Mouse (Mus musculus) kidney, postnatal 14 days (tissue): ENCODE measurements around the gene E030030I06Rik.
"Not testable (repeated sequence)": the region's sequence is repeated elsewhere in the genome, so short reads cannot be mapped to it uniquely, and the experiment has no call there.

ENCODE experiments used
- DNase-seq: peaks from one replicate; pipeline ENCODE4 v3.0.0; 2022; ENCODE audit warnings: mixed read lengths

The E030030I06Rik gene

GRCm38 (mm10) chr10:22151863-22152640, 3.0 kb upstream of the E030030I06Rik start:
- DNase-seq, result not testable (repeated sequence)

GRCm38 (mm10) chr10:22151056-22151862, 2.2 kb upstream of the E030030I06Rik start:
- not testable (repeated sequence) for DNase-seq

GRCm38 (mm10) chr10:22150593-22150992, 1.5 kb upstream of the E030030I06Rik start:
- no peak for DNase-seq

- no peak for DNase-seq
Measured at GRCm38 (mm10) chr10:22149691-22150465, 808 bp upstream of the E030030I06Rik start.

- peak; percentile 87 for DNase-seq
Measured at GRCm38 (mm10) chr10:22148441-22149072, 513 bp downstream of the E030030I06Rik start.

- DNase-seq, result no peak
Measured at GRCm38 (mm10) chr10:22142926-22143325, 6.1 kb downstream of the E030030I06Rik start.

GRCm38 (mm10) chr10:22142194-22142593, 6.9 kb downstream of the E030030I06Rik start:
- DNase-seq, result peak; percentile 45

- peak; percentile 88 for DNase-seq
Measured at GRCm38 (mm10) chr10:22140665-22141280, 8.3 kb downstream of the E030030I06Rik start.

GRCm38 (mm10) chr10:22074531-22074930, 74.5 kb downstream of the E030030I06Rik start:
- DNase-seq, result no peak

GRCm38 (mm10) chr10:22072739-22073138, 76.3 kb downstream of the E030030I06Rik start:
- peak; percentile 10 for DNase-seq

- DNase-seq, result peak; percentile 8
Measured at GRCm38 (mm10) chr10:22070576-22070975, 78.5 kb downstream of the E030030I06Rik start.

- no peak for DNase-seq
Measured at GRCm38 (mm10) chr10:22070168-22070567, 78.9 kb downstream of the E030030I06Rik start.

- DNase-seq, result not testable (repeated sequence)
Measured at GRCm38 (mm10) chr10:22067979-22068378, 81.1 kb downstream of the E030030I06Rik start, which contains the start of gene 4930444G20Rik. Gene 4930444G20Rik, minus strand, starts transcription at chr10:22068079.
